Mouse (Mus musculus) E14TG2a.4 (cell line): ENCODE measurements at regions not wholly inside any gene's neighbourhood (a gene's known extent, or its start where the extent isn't known, plus 50 kb on each side); places are given as distances from the start of the nearest gene placed in this dataset.

Source experiments
- CTCF ChIP-seq: conservative IDR thresholded peaks from 2 replicates; pipeline ENCODE4 v1.5.1; 2014; ENCODE audit warnings: low read length
- NANOG ChIP-seq: IDR thresholded peaks from 2 replicates; pipeline ENCODE4 v1.6.1; 2014; ENCODE audit warnings: borderline replicate concordance, low read length, mixed read lengths
- POU5F1 ChIP-seq: IDR thresholded peaks from 2 replicates; pipeline ENCODE4 v1.6.1; 2014; ENCODE audit warnings: low read length, borderline replicate concordance

GRCm38 (mm10) chr7:68509096-68509495 is 235.5 kb downstream of the Fam169b start:
- TF ChIP-seq CTCF (no peak), POU5F1 (no peak), NANOG (no peak)
